Mouse (Mus musculus) adrenal gland, adult (tissue): ENCODE measurements around the gene Mtg2.

ENCODE experiments used
- DNase-seq, 2 experiments: peaks; one replicate each; pipeline ENCODE4 v3.0.0; 2022 to 2023; ENCODE audit warnings: low spot score in 1 of 2; ENCODE audit not compliant: inconsistent age in 2 of 2

Mtg2 gene

DNA sequence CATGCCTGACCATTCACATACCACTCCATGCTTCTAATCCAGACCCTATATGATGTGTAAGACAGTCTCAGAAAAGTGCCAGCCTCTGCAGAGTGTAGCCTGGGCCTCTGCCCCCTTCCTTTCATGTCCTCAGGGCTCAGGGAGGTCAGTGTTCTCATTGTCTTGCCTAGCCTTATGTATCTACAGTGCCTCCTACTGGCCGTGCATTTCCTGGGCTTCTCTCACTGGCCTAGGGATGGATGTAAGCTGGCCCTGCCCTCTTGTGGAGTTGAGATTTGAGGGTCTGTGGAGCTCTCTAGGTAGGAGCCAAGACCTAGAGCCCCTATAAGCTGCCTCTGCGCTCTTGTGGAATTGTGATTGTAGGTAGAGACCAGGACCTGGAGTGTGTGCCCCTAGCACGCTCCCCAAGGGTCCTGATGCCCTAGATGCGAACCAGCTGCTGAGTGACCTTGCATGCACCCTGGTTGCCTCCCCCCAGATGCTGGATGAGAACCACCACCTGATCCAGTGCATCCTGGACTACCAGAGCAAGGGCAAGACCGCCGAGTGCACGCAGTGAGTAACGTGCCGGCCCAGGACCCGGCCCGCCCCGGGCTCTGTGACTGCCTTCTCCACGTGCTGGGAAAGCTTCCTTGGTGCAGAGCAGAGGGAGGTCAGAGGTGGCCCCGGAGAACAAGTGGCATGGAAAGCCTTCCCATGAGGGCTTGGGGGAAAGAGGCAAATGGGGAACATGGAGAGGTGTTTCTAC lies 18.2 kb upstream of the Mtg2 start:
- peak in 1 of 2 experiments; percentile 52 for DNase-seq

DNA sequence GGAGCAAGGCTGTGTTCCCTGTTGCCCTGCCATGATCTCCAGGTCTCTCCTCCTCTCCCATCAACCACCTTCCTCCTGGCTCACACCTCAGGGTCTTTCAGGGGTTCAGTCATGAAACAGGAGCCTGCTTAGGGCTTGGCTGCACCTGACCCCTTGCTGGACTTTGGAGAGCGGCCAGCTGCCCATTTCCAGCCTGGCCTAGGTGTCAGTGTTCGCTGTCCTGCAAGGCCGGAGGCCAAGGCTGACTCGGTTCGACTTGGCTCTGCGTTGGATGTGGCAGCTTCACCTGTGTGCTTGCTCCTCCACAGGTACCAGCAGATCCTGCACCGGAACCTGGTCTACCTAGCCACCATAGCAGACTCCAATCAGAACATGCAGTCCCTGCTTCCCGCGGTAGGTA lies 17.4 kb upstream of the Mtg2 start:
- no peak for DNase-seq

DNA sequence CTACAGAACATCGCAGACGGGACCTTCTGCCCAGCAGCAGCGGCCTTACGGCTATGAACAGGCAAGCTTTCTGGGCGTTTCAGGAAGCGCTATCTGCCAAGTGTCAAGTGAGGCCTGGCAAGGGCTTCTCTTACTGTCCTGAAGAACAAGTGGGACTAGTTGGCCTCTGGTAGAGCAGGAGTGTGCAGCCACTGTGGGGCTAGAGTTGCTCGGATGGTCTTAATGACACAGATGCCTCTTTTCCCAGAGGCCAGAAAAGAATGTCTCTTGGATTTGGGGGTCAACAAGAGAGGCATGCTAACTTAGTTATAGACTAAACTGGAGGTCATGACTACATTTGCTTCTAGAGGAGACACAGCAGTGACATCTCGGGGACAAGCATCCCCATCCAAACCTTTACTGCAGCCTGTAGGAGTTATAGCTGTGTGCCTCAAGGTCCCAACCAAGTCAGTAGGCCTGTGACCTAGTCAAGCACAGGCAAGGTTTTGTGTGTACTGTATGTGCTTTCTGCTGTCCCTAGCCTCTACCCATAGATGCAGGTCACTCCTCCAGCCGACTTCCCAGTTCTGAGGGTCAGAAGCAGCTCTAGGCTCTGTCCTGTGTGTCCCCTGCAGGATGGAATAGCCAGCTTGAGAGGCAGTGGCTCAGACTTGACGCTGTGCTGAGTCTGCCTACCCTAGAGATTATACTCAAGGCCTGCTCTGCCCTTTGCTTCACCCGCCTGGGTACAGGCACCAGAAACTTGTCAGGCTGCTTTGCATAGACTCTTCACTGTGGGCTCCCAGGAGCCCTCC lies 6.9 kb upstream of the Mtg2 start:
- no peak for DNase-seq

DNA sequence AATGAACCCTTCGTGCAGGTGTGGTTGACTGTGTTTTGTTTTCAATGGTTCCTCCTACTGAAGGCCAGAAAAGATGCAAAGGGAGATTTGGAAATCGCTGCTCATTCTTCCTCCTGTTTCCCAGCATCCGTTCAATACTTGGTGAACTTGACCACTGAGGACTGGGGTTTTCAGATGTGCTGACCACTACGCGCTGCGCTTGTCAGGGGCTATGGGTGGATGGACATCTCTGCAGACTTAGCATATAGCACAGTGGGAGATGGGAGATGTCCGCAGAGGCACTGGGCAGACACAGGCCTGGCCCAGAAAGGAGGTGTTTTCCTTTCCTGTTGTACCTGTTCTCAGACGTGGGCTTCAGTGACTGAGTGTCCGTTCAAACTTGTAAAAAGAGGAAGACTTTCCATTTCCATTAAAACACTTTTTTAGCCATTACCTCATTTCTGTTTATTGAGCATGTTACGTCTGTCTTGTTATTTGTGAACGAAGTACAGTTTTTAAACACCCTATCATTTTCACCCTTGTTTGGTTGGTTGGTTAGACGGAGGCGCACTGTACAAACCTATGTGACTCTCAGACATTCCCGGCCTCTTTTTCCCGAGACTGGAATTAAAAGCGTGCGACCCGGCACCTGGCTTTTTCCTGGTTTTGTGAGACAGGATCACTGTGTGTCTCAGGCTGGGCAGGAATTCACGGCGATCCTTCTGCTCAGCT lies 463 bp upstream of the Mtg2 start:
- DNase-seq: no peak

DNA sequence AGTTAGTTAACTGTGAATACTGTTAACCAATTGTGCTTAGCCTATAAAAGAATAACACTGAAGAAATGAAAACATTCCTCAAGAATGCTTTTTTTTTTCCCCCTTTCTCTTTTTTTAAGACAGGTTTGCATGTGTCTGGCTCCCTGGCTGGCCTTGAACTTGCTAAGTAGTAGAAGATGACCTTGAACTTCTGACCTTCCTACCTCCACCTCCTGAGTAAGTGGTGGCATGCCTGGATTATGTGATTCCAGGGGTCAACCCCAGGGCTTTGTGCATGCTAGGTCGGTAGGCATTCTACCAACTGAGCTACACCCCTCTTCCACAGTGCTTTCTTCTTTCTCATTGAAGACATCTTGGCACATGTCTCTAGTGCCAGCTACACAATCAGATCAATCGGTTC lies 1.3 kb downstream of the Mtg2 start:
- DNase-seq: no peak

DNA sequence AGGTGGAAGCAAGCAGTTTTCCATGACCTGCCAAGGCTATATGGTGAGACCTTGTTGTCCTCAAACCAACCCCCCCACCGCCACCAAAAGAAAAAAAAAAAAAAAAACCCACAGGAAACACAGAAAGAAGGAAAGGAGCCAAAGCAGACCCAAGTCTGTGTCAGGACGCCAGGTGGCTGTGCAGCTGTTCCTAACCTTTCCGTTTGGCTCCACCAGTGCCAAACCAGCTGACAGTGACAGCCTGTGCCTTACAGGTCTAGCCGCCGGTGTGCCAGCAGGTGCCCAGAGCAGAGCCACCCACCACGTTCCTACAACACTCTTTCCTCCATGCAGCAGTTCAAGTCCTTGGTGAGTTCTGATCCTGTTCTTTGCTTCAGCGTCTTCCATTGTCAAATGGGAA lies 2.5 kb downstream of the Mtg2 start:
- DNase-seq: no peak

DNA sequence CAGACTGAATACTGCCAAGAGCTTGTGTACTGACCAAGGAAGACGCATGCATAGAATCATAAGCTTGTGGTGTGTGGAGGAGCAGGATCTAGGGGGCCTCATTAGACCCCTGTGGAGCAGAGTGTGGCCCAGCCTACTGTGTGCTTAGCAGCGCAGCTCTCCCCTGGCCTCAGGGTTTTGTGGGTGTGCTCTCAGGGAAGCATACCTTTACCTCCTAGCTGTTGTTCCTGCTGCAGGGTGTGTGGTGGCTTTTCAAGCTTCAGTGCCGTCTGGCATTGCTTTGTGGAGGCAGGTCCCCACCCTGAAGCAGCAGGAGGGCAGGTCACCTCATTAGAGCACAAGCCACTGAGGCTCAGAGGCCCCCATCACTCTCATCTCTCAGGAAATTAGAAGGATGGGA lies 7.2 kb downstream of the Mtg2 start:
- DNase-seq: no peak

DNA sequence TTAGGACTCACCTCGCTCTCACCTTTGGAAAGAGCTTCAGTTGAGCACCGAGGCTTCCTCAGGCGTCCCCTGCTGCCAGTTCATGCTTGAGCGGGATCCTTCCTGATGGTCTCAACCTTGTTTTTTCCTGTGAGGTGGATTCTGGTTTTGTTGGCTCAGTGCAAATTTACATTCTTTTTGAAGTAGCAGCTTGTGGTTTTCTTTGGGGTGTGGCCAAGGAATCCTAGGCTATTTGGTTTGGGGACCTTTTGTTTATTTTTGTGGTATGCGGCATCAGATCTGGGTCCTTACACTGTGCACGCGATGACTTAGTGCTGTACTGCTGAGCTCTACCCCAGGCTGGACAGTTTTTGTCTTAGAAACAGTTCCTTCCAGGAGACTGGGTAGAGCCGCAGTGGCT lies 10.3 kb downstream of the Mtg2 start:
- DNase-seq: no peak

DNA sequence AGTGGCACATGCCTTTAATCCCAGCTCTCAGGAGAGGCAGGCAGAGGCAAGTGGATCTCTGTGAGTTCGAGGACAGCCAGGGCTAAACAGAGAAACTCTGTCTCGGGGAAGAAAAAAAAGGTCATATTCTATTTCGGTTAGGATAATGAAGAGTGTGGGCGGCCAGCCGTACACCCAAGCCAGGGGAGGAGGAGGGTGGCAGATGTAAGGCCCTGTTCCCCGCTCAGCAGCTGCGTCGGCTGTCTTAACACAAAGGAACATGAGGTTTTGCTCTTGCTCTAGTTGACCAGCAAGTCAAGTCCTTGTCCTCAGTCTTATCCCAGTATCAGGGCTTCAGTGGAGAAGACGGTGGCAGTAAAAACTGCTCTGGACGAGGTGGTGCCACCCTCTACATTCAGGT lies 12.7 kb downstream of the Mtg2 start:
- DNase-seq: peak in 1 of 2 experiments; percentile 0

DNA sequence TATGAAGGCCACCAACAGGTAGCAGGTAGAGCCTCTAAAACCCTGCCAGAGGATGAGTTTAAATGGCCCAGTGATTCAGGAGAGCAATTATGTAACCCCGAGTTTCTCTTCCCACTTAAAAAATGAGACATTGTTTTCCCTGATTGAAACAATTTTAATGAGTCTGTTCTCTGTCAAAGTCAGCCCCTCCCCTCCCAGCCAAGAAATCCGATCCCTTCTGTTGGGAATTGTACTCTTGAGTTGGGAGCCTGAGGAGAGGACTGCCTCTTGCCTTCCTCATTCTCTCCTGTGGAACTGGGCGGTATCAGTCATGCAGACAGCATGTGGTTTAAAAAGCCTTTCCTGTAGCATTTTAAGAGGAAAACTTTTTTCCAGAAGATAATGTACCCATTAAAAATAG lies 14.2 kb downstream of the Mtg2 start:
- DNase-seq: peak in 1 of 2 experiments; percentile 2

DNA sequence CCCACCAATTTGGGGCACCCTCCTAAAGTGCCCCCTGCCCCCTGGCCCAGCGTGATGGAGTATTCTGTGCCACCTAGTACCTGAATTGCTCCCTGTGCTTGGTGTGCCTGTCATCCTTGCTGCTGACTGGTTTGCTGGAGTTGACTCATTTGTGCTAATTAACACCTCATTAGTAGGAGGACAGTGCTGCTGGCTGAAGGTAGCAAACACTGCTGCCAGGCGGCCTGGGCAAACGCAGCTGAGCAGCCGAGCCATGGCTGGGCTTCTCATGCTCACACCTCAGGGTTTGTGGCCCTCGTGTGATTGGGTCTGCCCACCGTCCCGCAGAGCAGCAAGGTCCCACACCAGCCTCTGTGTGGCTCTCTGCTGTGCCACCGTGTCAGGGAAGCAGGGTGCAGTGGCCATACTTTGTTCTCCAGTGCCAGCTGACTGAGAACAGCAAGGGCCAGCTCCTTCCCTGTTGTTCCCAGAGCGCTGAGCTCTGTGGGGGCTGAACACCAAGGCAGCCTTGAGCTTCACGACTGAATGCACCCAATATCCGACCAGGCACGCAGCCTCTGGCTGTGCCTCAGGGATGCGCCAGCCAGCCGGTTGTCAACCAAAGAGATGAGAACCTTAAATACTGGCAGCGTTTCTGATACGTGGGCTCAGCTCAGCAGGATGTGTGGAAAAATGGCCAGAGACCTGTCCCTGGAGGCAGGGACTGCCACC lies 15.7 kb downstream of the Mtg2 start:
- DNase-seq: peak in 1 of 2 experiments; percentile 4

DNA sequence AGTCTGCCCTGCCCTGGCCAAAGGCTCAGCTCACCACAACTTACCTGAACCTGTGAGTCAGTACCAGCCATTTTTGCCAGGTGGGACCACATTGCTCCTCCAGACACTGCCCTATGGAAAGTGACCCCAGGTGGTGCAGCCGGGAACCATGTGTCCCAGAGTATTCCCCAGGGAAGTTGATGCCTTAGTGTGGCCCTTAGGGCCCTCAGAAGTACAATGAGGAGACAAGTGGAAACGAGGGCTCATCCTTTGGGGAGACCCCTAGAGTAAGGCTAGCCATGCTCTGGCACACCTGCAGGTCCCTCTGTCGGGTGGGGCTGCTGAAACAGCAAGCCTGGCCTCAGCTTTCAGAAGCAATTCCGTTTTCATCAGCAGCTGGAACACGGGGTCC lies 16.2 kb downstream of the Mtg2 start:
- peak in 1 of 2 experiments; percentile 4 for DNase-seq

DNA sequence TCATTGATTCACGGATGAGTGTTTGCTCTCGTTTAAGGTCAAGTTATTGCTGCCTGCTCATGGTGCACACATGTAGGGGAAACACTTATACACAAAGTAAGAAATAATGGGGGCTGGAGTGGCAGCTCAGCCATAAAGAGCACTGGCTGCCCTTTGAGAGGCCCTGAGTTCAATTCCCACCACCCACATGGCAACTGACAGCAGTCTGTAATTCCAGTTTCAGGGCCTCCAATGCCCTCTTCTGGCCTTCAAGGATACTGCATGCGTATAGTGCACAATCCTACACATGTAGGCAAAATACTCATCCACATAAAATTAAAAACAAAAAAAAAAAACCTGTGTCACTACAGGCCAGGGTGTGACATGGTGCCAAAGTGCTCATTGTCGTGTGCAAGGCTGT lies 17.1 kb downstream of the Mtg2 start:
- DNase-seq: no peak

DNA sequence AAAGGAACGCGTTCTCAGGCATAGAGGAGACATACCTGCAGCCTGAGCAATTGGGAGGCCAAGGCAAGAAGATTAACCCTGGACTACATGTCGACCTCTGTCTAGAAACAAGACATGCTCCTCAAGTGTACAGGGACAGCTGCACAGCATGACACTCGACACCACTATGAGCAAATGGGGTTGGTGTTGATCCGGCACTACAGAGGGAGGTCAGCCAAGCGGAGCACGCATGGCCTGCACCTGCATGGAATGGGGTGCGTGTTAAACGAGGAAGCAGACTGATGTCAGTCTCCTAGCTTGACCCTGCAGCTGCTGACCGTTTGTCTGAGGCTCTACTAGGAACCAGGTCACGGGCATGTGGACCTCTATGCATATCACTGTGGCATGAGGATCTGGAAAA lies 19.9 kb downstream of the Mtg2 start:
- peak in 1 of 2 experiments; percentile 1 for DNase-seq

DNA sequence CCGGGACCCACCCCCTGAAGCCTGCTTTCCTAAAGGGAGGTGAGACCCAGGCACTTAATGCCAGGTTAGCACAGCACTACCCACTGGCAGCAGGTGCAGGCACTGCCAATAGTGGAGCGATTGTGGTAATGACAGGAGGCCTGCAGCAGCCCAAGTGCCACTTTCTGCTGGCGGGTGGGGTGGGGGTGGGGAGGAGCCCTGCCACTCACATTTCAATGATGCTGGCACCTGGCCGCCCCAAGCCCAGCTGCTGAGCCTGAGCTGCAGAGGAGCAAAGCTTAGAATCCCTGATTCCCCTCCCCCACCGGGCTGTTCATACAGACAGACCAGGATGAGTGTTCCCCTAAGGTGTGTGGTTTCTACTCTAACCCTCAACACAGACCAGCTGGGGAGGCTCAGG lies 25.3 kb downstream of the Mtg2 start:
- DNase-seq: no peak

DNA sequence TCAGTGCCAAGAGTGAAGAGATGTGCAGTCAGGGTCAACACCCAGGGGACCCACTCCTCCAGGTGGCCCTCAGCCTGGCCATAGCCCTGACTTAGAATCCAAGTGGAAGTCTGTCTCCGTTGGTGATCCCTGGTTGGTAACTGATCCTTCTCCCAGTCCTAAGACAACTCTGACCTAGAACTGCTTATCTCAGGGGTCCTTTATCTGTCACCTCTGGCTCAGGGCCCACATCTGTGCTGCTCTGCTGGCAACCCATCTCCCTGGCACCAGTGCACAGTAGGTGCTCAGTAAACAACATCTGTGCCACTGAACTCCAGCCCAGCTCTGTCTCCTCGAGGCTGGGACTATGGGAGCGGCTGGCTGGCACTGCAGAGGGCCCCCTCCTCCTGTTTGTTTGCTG lies 27.2 kb downstream of the Mtg2 start:
- DNase-seq: no peak

DNA sequence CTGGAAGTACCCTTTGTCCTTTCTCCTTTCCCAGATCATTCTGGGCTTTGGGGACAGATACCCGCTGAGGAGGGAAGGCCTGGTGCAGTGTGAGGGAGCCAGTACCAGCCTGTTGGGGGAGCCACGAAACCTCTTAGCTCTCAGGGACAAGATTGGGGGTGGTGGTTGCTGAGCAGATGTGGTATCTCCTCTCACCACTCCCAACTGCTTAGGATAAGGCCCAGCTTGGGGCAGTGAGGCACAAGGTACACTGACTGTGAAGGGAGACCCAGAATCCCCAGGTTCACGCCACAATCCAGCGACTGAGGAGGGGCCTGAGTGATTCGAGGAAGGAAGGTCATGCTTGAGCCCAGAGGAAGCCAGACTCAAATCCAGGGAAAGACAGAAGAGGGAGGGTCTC lies 27.8 kb downstream of the Mtg2 start:
- no peak for DNase-seq

DNA sequence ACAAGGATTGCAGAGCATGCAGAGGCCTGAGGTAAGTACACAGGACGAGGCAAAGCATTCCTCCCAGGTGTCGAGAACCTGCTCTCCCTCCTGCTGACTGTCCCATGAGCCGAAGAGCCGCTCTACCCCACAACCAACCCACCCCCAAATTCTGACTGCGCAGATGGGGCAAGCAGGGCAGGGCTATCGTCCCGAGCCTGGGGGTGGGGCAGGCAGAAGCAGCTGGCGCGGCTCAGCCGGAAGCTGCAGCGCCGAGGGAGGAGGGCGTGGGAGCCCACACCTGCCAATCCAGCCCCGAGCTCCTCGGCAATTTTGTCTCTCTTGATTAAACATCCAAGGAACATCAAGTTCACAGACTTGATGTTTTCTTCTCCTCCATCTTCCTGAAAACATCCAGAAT lies 29.1 kb downstream of the Mtg2 start:
- DNase-seq: no peak

DNA sequence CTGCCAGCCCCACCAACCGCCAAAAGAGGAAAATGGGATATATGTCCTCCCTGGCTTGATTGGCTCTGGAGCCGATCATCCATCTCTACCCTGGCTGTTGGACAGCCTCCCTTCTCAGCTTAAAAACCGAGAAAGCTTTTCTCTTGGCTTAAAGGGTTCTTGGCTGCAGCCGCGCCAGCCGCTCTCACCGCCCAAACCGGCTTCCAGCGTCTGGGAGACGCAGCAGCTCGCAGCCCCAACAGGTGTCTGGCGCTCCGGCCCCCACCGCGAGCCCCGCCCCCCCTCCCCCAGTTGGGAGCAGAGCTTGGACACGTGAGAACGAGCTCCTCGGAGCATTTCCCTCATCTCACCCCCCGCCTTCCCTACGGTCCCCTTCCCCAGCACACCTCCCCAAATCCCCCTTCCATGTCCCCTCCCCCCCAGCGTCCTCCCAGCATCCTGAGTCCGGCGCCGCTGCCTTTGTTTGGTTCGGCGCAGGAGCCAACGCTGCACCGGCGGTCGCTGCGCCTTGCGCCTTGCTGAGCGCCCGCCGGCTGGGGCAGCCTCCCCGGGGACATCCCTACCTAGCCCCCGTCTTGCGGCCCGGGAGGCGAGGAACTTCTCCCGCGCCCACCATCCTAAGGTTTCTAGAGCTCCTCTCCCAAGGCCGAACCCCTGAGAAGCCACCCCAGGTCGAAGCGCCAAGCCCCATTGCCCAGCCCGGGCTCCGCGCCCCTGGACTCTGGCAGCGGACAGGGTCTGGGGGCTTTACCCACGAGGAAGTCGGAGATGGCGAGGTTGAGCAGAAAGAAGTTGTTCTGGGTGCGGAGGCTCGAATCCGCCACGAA lies 33.0 kb downstream of the Mtg2 start:
- no peak for DNase-seq

DNA sequence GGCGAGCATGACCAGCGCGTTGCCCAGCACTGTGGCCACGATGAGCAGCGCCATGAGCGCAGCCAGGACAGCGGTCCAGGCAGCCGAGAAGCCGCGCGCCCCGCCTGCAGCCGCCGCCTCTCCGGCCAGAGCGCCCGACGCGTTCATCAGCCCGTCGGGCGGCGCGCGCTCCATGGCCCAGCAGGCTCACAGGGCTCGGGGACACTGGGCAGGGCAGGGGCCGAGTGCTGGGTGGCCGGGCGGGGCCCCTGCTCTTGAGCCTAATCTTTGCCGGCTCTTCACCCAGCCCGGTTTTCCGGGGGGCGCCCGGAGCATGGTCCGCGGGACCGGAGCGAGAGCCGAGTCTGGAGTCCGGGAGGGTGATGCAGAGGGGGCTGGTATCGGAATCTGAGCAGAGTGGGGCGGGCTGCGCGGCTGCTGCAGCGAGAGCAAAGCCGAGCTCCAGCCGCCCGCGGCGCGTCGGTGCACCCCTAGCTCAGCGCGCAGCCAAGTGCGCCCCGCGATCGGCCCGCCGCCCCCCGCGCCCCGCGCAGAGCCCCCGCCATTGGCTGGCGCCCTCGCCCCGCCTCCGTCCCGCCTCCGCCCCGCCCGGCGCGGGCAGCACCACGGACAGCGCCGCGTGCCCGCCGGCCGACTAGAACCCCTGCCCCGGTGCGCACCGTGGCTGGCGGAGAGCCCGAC lies 33.7 kb downstream of the Mtg2 start, which contains the start of gene Hrh3:
Gene Hrh3, minus strand, starts transcription at position 511 of the 681 bp plus-strand sequence.
- peak; percentile 88 to 96 for DNase-seq
